Mouse (Mus musculus): ENCODE results near the gene Otulin.

DNA sequence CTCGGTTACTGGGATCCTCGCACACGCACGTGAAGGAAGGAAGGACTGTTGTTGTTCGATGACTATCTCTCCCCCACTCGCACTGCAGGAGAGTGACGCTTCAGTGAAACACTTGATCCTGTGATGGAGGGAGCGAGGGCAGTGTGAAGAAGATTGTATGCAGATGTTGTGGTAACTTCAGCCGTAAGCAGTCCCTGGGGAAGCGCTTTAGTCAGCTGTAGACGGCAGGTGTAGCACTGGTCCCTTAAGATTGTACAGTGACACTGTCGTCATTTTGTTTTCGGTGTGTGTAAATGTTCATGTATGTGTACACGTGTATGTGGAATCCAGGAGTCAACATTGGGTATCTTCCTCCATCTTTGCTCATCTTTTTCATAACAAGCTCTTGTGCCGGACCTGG, 130.1 kb downstream of the Otulin start:
- no peak for TF ChIP-seq CTCF (IDR thresholded peaks at IDR 0.05; ENCODE audit: borderline replicate concordance, extremely low read depth, insufficient read depth, insufficient read length)
- TF ChIP-seq POLR2A (IDR thresholded peaks at IDR 0.05; ENCODE audit: borderline replicate concordance, extremely low read depth, insufficient read depth, insufficient read length, poor library complexity, severe bottlenecking) = no peak
